ENCODE assay signal across 7 mouse cellular contexts in the genomic region with DNA sequence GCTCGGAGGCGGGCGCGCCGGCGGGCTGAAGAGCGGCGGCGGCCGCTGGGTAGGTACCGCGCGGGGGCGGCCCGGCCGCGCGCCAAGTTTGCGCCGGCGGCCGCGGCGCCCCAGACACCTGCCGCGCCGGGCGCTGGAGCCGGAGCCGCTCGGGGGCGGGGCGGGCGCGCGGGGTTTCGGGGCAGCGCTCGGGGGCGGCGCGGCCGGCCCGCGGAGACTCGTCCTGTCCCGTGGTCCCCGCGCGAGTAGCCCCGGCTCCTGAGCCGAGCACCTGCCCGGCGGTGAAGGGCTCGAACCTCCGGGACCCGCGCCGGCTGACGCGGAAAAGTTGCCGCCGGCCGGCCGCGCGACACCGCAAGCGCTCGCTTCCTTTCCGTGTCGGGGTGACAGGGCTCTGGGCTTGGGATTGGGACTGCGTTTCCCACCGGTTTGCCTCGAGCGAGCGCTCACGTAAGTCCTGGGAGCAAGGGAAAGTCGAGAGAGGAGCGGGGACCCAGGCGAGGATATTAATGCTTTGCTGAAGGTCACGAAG.
A peak's percentile ranks its signal among the peaks of the same experiment; 100 is the strongest.
DNase-seq lines count a peak whose midpoint lies in the region; ATAC-seq and TF ChIP-seq lines count a peak whose summit lies in the region.

No protein-coding gene starts in this region.

- peak overlapping the region; percentile 53 for H3K27ac ChIP-seq in lung, embryonic 15.5 days
- peak overlapping the region; percentile 87 for H3K27ac ChIP-seq in heart, embryonic 15.5 days
- peak overlapping the region; percentile 40 for H3K27ac ChIP-seq in liver, embryonic 14.5 days
- H3K27ac ChIP-seq in olfactory bulb, adult 2 months (ENCODE audit: insufficient read depth, low read depth, low read length): no peak overlapping the region

- ATAC-seq in lung, embryonic 15.5 days (ENCODE audit: borderline replicate concordance, extremely low read depth, low FRiP score, low TSS enrichment): no peak
- ATAC-seq in heart, embryonic 15.5 days (replicated peaks; ENCODE audit: insufficient number of reproducible peaks, insufficient read depth, low FRiP score, low read depth): peak; percentile 56
- peak; percentile 77 for ATAC-seq in liver, embryonic 14.5 days (ENCODE audit: insufficient read depth)

- no peak for TF ChIP-seq POLR2A in olfactory bulb, adult 2 months (IDR thresholded peaks at IDR 0.05; ENCODE audit: insufficient read depth, low read depth, low read length)

- no peak for TF ChIP-seq EP300 in liver, embryonic 14.5 days (IDR thresholded peaks at IDR 0.05; ENCODE audit: low read depth)

- peak overlapping the region; percentile 79 for H3K4me3 ChIP-seq in lung, embryonic 15.5 days
- H3K4me3 ChIP-seq in heart, embryonic 15.5 days: peak overlapping the region; percentile 63
- H3K4me3 ChIP-seq in liver, embryonic 14.5 days (ENCODE audit: insufficient read depth in 1 of 2, low read depth in 2 of 2, low read length in 2 of 2): peak overlapping the region; percentile 74 to 87
- H3K4me3 ChIP-seq in olfactory bulb, adult 2 months (ENCODE audit: insufficient read depth, low read depth, low read length): peak overlapping the region; percentile 82

- WGBS in lung, embryonic 15.5 days: under 1% methylated on average over 65 of the region's 82 CpGs
- WGBS in heart, embryonic 15.5 days: under 1% methylated on average over 63 of the region's 82 CpGs
- WGBS in liver, embryonic 14.5 days (ENCODE audit: insufficient replicate concordance): under 1% methylated on average over 77 of the region's 82 CpGs
- 7% methylated on average over 73 of the region's 82 CpGs for WGBS in olfactory bulb, adult 2 months

- H3K27me3 ChIP-seq in lung, embryonic 15.5 days: peaks cover 18% of the 10 kb centered on the region
- H3K27me3 ChIP-seq in heart, embryonic 15.5 days: no peaks in the 10 kb centered on the region
- no peaks in the 10 kb centered on the region; the same call in 1 of the 2 replicates for H3K27me3 ChIP-seq in liver, embryonic 14.5 days (ENCODE audit: control insufficient read depth, insufficient read depth, low read length)

- H3K36me3 ChIP-seq in lung, embryonic 15.5 days: no peaks in the 10 kb centered on the region
- H3K36me3 ChIP-seq in heart, embryonic 15.5 days: 0 out of 2 replicates have a peak, but pooled peaks cover 6% of the 10 kb centered on the region
- peaks cover 7% of the 10 kb centered on the region for H3K36me3 ChIP-seq in liver, embryonic 14.5 days (replicated peaks; ENCODE audit: control insufficient read depth, insufficient read depth, low read depth)

- H3K9me3 ChIP-seq in lung, embryonic 15.5 days: no peaks in the 10 kb centered on the region
- H3K9me3 ChIP-seq in heart, embryonic 15.5 days (replicated peaks): no peaks in the 10 kb centered on the region
- H3K9me3 ChIP-seq in liver, embryonic 14.5 days (ENCODE audit: control insufficient read depth, low read length): no peaks in the 10 kb centered on the region

- peak overlapping the region; percentile 91 for H3K4me2 ChIP-seq in lung, embryonic 15.5 days
- peak overlapping the region; percentile 69 for H3K4me2 ChIP-seq in heart, embryonic 15.5 days
- peak overlapping the region; percentile 90 for H3K4me2 ChIP-seq in liver, embryonic 14.5 days (ENCODE audit: low read depth)

- DNase-seq in lung, postnatal 14 days: no peak
- peak; percentile 53 for DNase-seq in NIH3T3 (ENCODE audit: low read depth)
- DNase-seq in embryo, embryonic 10.5 days (ENCODE audit: low spot score): peak; percentile 42
- peak in 1 of 3 experiments; percentile 28 for DNase-seq in liver, embryonic 14.5 days (ENCODE audit: low read depth in 3 of 3, low spot score in 3 of 3)

- TF ChIP-seq CTCF in liver, embryonic 14.5 days (IDR thresholded peaks at IDR 0.05; ENCODE audit: low read depth): no peak
- TF ChIP-seq CTCF in olfactory bulb, adult 2 months (IDR thresholded peaks at IDR 0.05; ENCODE audit: insufficient read depth, low read depth, low read length): no peak

- peak overlapping the region; percentile 62 for H3K9ac ChIP-seq in lung, embryonic 15.5 days
- peak overlapping the region; percentile 85 for H3K9ac ChIP-seq in heart, embryonic 15.5 days
- H3K9ac ChIP-seq in liver, embryonic 14.5 days (replicated peaks): peak overlapping the region; percentile 83

- no peaks in the 10 kb centered on the region for H3K4me1 ChIP-seq in lung, embryonic 15.5 days
- H3K4me1 ChIP-seq in heart, embryonic 15.5 days (replicated peaks): peaks cover 21% of the 10 kb centered on the region
- H3K4me1 ChIP-seq in liver, embryonic 14.5 days (replicated peaks; ENCODE audit: control insufficient read depth in 2 of 2, insufficient read depth in 2 of 2, low read length in 1 of 2): peaks cover 13 to 22% of the 10 kb centered on the region in 2 experiments
- H3K4me1 ChIP-seq in olfactory bulb, adult 2 months (ENCODE audit: control insufficient read depth, insufficient read depth, low read length): no peaks in the 10 kb centered on the region; the same call in 1 of the 2 replicates
